Mouse (Mus musculus): Measurements from ENCODE around the gene Cux2. TPM values are rescaled to one million over a fixed set of nuclear protein-coding genes. Genes with fewer than 3 reads are reported as not detected.

The Cux2 gene
- polyA plus RNA-seq, 1 experiment from 2014 or later: 17.4 TPM

DNA sequence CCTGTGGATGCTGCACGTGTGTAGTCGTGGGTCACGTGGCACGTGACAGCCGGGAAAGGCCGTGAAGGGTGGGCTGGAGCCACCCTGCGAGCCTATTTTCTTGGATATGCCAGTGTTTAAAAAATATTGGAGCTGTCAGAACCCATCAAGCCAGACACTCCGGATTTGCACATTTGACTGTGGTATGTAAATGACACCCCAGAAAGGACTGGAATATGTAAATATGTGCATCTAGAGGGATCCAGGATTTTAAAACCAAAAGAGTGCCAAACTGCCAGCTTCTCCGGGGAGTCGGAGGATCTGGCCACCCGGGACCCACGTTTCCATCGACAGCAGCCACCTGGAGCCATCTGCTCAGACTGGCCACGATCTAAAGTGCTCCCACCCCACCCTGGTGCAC is 145.1 kb downstream of the Cux2 start:
- H3K4me1 ChIP-seq (replicated peaks; ENCODE audit: control insufficient read depth, insufficient read depth, low read length): peaks cover 4% of the 10 kb centered on the region; the same call in 1 of the 2 replicates
- no peaks in the 10 kb centered on the region for H3K27me3 ChIP-seq (ENCODE audit: control insufficient read depth, insufficient read depth, low read length)
- H3K36me3 ChIP-seq (ENCODE audit: control insufficient read depth, insufficient read depth, low read length): no peaks in the 10 kb centered on the region
- H3K4me2 ChIP-seq (replicated peaks; ENCODE audit: low read depth, low read length): no peak overlapping the region
- no peak overlapping the region for H3K4me3 ChIP-seq (ENCODE audit: low read depth, low read length)
- WGBS: 86% methylated on average over 14 of the region's 14 CpGs
- no peak overlapping the region for H3K9ac ChIP-seq (ENCODE audit: low read depth, low read length)
- ATAC-seq (ENCODE audit: low FRiP score) (no peak), DNase-seq (ENCODE audit: low spot score) (no peak)
- H3K27ac ChIP-seq (ENCODE audit: low read depth, low read length): no peak overlapping the region
- H3K9me3 ChIP-seq (ENCODE audit: control insufficient read depth, low read length): no peaks in the 10 kb centered on the region

DNA sequence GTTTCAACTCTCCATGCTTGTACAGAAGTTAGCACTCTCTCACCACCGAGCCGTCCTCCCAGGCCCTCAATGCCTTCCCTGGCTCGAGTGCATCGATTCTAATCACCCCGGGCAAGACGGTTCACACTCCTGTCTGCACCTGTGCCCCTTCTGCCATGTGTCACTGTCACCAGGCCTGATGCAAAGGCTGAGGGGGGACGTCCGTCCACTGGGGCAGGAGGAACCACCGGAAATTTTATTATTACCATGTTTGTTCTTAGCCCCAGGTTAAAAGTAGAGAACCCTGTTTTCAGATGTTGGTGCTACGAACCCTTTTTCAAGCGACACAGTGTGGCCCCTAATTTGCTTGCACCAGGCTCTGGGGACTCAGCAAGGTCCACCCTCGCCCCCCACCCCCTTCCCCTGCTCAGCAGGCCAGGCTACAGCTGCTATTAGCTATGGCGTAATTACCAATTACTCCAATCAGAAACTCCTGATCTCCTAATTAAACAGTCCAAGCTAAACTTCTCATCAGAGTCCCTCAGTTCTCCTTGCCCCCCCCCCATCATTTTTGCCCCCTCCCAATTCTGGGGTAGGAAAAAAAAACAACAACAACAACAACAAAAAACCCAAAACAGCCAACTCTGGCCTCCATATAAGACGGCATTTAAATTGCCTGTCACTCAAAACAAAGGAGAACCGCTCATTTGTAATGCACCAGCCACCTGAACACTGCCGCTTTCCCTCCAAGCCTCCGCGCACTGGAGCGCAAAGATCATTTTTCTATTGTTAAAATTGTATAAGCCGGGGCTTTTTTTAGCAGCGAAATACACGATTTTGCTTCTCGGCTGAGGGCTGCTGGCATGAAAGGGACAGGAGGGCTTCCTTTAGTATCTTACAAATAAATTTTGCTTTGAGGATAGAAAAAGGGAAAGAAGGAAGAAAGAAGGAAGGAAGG is 146.8 kb downstream of the Cux2 start:
- H3K27ac ChIP-seq (ENCODE audit: low read depth, low read length): peak overlapping the region; percentile 79

DNA sequence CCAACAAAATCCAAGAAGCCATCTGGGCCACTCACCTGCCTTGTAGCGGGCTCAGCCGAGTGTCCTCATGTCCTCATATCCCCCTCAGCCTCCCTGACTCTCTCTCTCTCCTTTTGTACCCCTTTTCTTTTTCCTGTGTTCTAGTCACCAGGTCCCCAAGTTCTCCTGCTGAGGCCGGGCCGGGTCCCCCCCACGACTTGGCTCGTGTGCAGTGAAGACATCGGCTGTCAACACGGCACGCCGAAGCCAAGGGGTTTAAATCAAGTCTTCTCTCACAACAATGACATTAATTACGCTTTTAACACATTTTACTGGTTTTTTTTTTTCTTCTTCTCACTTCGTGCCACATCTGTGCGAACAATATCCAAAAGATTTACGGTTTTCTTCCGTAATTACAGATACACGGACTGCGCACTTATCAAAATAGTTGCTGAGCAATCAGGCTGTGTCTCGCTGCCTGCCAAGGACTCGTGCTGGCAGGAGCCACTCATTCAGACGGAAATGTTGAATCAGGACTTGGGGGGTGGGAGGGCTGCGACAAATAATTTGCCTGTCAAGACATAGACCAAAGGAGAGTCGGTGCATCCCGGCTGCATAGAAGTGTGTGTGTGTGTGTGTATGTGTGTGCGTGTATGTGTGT is 154.7 kb downstream of the Cux2 start:
- 63% methylated on average over 24 of the region's 24 CpGs for WGBS
- DNase-seq (ENCODE audit: low spot score) (peak; percentile 10), ATAC-seq (ENCODE audit: low FRiP score) (no peak)
- Histone ChIP-seq H3K4me2 (replicated peaks; ENCODE audit: low read depth, low read length) (no peak overlapping the region), H3K27me3 (ENCODE audit: control insufficient read depth, insufficient read depth, low read length) (no peaks in the 10 kb centered on the region), H3K36me3 (ENCODE audit: control insufficient read depth, insufficient read depth, low read length) (no peaks in the 10 kb centered on the region), H3K4me1 (replicated peaks; ENCODE audit: control insufficient read depth, insufficient read depth, low read length) (0 out of 2 replicates have a peak, but pooled peaks cover 2% of the 10 kb centered on the region), H3K9ac (ENCODE audit: low read depth, low read length) (no peak overlapping the region), H3K9me3 (ENCODE audit: control insufficient read depth, low read length) (no peaks in the 10 kb centered on the region), H3K27ac (ENCODE audit: low read depth, low read length) (no peak overlapping the region), H3K4me3 (ENCODE audit: low read depth, low read length) (no peak overlapping the region)

More for the DNA sequence above, 146.8 kb downstream of the Cux2 start:
- H3K4me1 ChIP-seq (replicated peaks; ENCODE audit: control insufficient read depth, insufficient read depth, low read length): peaks cover 4% of the 10 kb centered on the region; the same call in 1 of the 2 replicates
- no peaks in the 10 kb centered on the region for H3K27me3 ChIP-seq (ENCODE audit: control insufficient read depth, insufficient read depth, low read length)
- DNase-seq (ENCODE audit: low spot score) (peak; percentile 39), ATAC-seq (ENCODE audit: low FRiP score) (0 out of 2 replicates have a peak, but pooled peaks have one; percentile 56)
- H3K4me2 ChIP-seq (replicated peaks; ENCODE audit: low read depth, low read length): no peak overlapping the region
- 44% methylated on average over 23 of the region's 23 CpGs for WGBS
- no peaks in the 10 kb centered on the region for H3K9me3 ChIP-seq (ENCODE audit: control insufficient read depth, low read length)
- H3K9ac ChIP-seq (ENCODE audit: low read depth, low read length): peak overlapping the region; percentile 11; the same call in 1 of the 2 replicates
- H3K36me3 ChIP-seq (ENCODE audit: control insufficient read depth, insufficient read depth, low read length): no peaks in the 10 kb centered on the region
- no peak overlapping the region for H3K4me3 ChIP-seq (ENCODE audit: low read depth, low read length)

DNA sequence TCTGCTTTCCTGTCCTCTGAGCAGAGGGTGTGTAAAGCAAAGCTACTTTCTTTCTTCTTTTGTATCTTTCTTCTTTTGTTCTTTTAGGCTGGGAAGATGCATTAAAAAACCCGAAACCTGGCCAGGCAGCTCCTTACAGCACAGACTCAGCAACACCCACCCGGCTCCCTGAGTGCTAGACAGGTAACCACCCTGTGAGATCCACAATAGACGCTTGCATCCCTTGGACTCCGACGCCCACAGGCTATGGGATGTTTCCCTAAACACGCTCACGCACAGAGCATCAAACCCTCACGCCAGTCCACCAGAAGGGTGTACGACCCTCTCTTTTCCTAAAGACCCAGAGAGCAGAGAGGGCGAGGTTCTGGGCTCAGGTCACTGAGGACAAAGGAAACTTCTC is 155.3 kb downstream of the Cux2 start:
- Histone ChIP-seq H3K4me3 (ENCODE audit: low read depth, low read length) (no peak overlapping the region), H3K27me3 (ENCODE audit: control insufficient read depth, insufficient read depth, low read length) (no peaks in the 10 kb centered on the region), H3K36me3 (ENCODE audit: control insufficient read depth, insufficient read depth, low read length) (no peaks in the 10 kb centered on the region), H3K27ac (ENCODE audit: low read depth, low read length) (no peak overlapping the region), H3K9ac (ENCODE audit: low read depth, low read length) (no peak overlapping the region), H3K9me3 (ENCODE audit: control insufficient read depth, low read length) (no peaks in the 10 kb centered on the region), H3K4me1 (replicated peaks; ENCODE audit: control insufficient read depth, insufficient read depth, low read length) (0 out of 2 replicates have a peak, but pooled peaks cover 2% of the 10 kb centered on the region), H3K4me2 (replicated peaks; ENCODE audit: low read depth, low read length) (no peak overlapping the region)
- ATAC-seq (ENCODE audit: low FRiP score): no peak
- DNase-seq (ENCODE audit: low spot score): peak; percentile 13
- WGBS: 43% methylated on average over 10 of the region's 10 CpGs

DNA sequence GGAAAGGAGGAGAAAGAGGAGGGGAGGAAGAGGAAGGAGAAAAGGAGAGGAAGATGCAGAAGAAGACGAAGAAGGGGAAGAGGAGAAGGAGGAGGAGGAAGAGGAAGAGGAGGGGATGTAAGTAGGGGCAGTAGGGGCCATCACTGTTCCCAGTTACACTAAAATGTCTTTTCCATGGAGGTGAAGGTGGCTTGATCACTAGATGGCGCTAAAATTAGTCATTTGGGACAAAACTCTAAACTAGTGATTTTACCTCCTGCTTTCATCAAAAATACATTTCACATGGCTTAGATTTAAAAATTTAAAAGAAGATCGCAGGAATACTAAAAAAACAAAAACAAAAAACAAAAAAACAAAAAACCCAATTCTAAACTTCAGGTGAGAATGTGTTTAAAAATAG is 156.3 kb downstream of the Cux2 start:
- no peak overlapping the region for H3K4me3 ChIP-seq (ENCODE audit: low read depth, low read length)
- H3K4me1 ChIP-seq (replicated peaks; ENCODE audit: control insufficient read depth, insufficient read depth, low read length): 0 out of 2 replicates have a peak, but pooled peaks cover 2% of the 10 kb centered on the region
- no peak overlapping the region for H3K9ac ChIP-seq (ENCODE audit: low read depth, low read length)
- H3K27ac ChIP-seq (ENCODE audit: low read depth, low read length): no peak overlapping the region
- no peaks in the 10 kb centered on the region for H3K36me3 ChIP-seq (ENCODE audit: control insufficient read depth, insufficient read depth, low read length)
- no peaks in the 10 kb centered on the region for H3K9me3 ChIP-seq (ENCODE audit: control insufficient read depth, low read length)
- no peak overlapping the region for H3K4me2 ChIP-seq (replicated peaks; ENCODE audit: low read depth, low read length)
- ATAC-seq (ENCODE audit: low FRiP score): no peak
- 35% methylated on average over 3 of the region's 3 CpGs for WGBS
- H3K27me3 ChIP-seq (ENCODE audit: control insufficient read depth, insufficient read depth, low read length): no peaks in the 10 kb centered on the region
- DNase-seq (ENCODE audit: low spot score): peak; percentile 38

DNA sequence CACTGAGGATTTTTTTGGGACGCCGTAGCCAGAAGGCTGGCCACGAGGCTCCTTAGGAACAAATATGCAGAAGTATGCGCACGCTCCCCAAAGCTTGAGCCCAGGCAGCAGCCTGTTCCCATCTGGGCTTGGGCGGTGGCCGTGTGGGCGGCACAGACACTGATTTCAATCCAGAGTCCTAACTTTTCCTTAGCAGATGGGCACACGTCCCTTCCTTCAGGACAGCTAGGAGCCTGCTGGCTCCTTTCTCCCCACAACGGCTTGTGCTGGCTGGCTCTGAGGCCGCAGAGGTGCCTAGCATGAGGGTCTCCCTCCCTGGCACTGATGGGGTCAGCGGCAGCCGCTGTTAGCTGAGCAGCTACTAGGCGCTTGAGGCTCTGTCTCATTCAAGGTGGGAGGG is 157.6 kb downstream of the Cux2 start:
- Histone ChIP-seq H3K36me3 (ENCODE audit: control insufficient read depth, insufficient read depth, low read length) (no peaks in the 10 kb centered on the region), H3K4me2 (replicated peaks; ENCODE audit: low read depth, low read length) (no peak overlapping the region), H3K9ac (ENCODE audit: low read depth, low read length) (no peak overlapping the region), H3K4me3 (ENCODE audit: low read depth, low read length) (no peak overlapping the region), H3K27ac (ENCODE audit: low read depth, low read length) (no peak overlapping the region), H3K9me3 (ENCODE audit: control insufficient read depth, low read length) (no peaks in the 10 kb centered on the region), H3K27me3 (ENCODE audit: control insufficient read depth, insufficient read depth, low read length) (no peaks in the 10 kb centered on the region), H3K4me1 (replicated peaks; ENCODE audit: control insufficient read depth, insufficient read depth, low read length) (0 out of 2 replicates have a peak, but pooled peaks cover 2% of the 10 kb centered on the region)
- 88% methylated on average over 14 of the region's 14 CpGs for WGBS
- ATAC-seq (ENCODE audit: low FRiP score): no peak
- no peak for DNase-seq (ENCODE audit: low spot score)

DNA sequence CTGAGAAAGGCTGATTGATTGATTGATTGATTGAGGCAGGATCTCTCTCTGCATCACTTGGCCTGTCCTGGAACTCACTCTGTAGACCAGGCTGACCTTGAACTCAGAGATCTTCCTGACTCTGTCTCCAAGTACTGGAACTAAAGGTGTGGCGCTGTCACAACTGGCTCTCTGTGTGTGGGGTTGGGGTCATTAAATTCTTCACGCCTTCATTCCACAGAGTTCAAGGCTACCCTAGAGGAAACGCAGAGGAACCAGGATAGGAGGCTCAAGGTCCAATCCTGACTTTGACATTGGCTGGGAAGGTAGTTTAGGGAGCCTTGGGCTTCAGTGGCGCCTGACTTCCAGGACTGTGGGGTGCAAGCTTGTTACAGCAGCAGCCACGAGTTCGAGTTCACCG is 159.0 kb downstream of the Cux2 start:
- H3K36me3 ChIP-seq (ENCODE audit: control insufficient read depth, insufficient read depth, low read length): no peaks in the 10 kb centered on the region
- 0 out of 2 replicates have a peak, but pooled peaks cover 2% of the 10 kb centered on the region for H3K4me1 ChIP-seq (replicated peaks; ENCODE audit: control insufficient read depth, insufficient read depth, low read length)
- no peak overlapping the region for H3K27ac ChIP-seq (ENCODE audit: low read depth, low read length)
- H3K4me2 ChIP-seq (replicated peaks; ENCODE audit: low read depth, low read length): no peak overlapping the region
- ATAC-seq (ENCODE audit: low FRiP score) (no peak), DNase-seq (ENCODE audit: low spot score) (no peak)
- WGBS: 92% methylated on average over 7 of the region's 7 CpGs
- no peak overlapping the region for H3K9ac ChIP-seq (ENCODE audit: low read depth, low read length)
- H3K27me3 ChIP-seq (ENCODE audit: control insufficient read depth, insufficient read depth, low read length): no peaks in the 10 kb centered on the region
- H3K9me3 ChIP-seq (ENCODE audit: control insufficient read depth, low read length): no peaks in the 10 kb centered on the region
- H3K4me3 ChIP-seq (ENCODE audit: low read depth, low read length): no peak overlapping the region

DNA sequence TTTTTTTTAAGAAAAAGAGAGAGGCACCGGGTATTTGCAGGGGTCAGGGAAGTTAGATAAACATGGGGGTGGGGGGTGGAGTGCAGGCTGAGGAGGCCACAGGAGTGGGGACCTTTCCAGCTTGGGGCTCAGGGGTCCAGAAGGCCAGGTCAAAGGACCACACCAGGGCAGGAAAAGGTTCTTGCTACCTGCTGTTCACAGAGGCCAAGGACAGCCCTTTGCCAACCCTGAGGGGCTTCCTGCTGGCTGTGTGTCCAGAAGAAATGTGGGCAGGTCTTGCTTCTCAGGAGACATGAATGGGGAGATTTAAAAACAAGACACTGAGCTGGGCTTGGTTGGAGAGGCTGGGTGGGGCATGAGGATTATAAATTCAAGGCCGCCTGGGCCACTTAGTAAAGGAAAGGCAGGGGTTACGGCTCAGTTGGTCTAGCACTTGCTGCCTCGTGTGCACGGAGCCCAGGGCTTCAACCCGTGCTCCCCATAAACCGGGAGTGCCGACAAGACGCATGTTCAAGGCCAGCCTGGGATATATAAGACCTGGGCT is 160.0 kb downstream of the Cux2 start:
- peak overlapping the region; percentile 1; the same call in 1 of the 2 replicates for H3K27ac ChIP-seq (ENCODE audit: low read depth, low read length)
- H3K4me3 ChIP-seq (ENCODE audit: low read depth, low read length): no peak overlapping the region
- no peak for DNase-seq (ENCODE audit: low spot score)
- H3K9ac ChIP-seq (ENCODE audit: low read depth, low read length): no peak overlapping the region
- H3K4me2 ChIP-seq (replicated peaks; ENCODE audit: low read depth, low read length): no peak overlapping the region
- 33% methylated on average over 9 of the region's 9 CpGs for WGBS
- ATAC-seq (ENCODE audit: low FRiP score): no peak
- 0 out of 2 replicates have a peak, but pooled peaks cover 2% of the 10 kb centered on the region for H3K4me1 ChIP-seq (replicated peaks; ENCODE audit: control insufficient read depth, insufficient read depth, low read length)
- H3K36me3 ChIP-seq (ENCODE audit: control insufficient read depth, insufficient read depth, low read length): no peaks in the 10 kb centered on the region
- no peaks in the 10 kb centered on the region for H3K9me3 ChIP-seq (ENCODE audit: control insufficient read depth, low read length)
- no peaks in the 10 kb centered on the region for H3K27me3 ChIP-seq (ENCODE audit: control insufficient read depth, insufficient read depth, low read length)

Data from hindbrain, embryonic 11.5 days (tissue).